Mouse (Mus musculus) lung, adult 2 months (tissue): ENCODE data around the gene Cdipt. TPM values are rescaled to one million over a fixed set of nuclear protein-coding genes. Genes with fewer than 3 reads are reported as not detected.

Experiments used
- DNase-seq: peaks from one replicate; pipeline ENCODE4 v3.0.0; 2022
- H3K4me1 ChIP-seq: fragments of 200-500 bp; 2 replicates; pipeline ENCODE4 v1.6.1; 2011; ENCODE audit warnings: low read length; ENCODE audit not compliant: control insufficient read depth, insufficient read depth
- H3K4me3 ChIP-seq: fragments of 200-500 bp; replicated peaks from 2 replicates; pipeline ENCODE3; 2011; ENCODE audit warnings: low read depth, mild to moderate bottlenecking, control low read depth, low read length; ENCODE audit errors: extremely low read depth
- CTCF ChIP-seq: fragments of 200-500 bp; IDR thresholded peaks from 2 replicates; pipeline ENCODE4 v1.5.1; 2011; ENCODE audit warnings: mild to moderate bottlenecking, low read length, control low read depth; ENCODE audit not compliant: insufficient read depth
- POLR2A ChIP-seq: fragments of 200-500 bp; IDR thresholded peaks from 2 replicates; pipeline ENCODE4 v1.6.1; 2011; ENCODE audit warnings: low read depth, mild to moderate bottlenecking, control low read depth, low read length, borderline replicate concordance; ENCODE audit errors: extremely low read depth
- WGBS: fragments of 180-500 bp; shearing (Covaris S2); methylation state at CpG from one replicate; pipeline ENCODE4 v1.1.7; 2018; 5-methylcytosine and 5-hydroxymethylcytosine counted together
- polyA plus RNA-seq: library from polyadenylated mRNA; depleted of rRNA; stranded (reverse); fragments of >200 nt; gene quantifications from 2 replicates; pipeline ENCODE4 v1.2.3, GENCODE M21; 2012

The Cdipt gene
- polyA plus RNA-seq, 1 experiment: 332 TPM

DNA sequence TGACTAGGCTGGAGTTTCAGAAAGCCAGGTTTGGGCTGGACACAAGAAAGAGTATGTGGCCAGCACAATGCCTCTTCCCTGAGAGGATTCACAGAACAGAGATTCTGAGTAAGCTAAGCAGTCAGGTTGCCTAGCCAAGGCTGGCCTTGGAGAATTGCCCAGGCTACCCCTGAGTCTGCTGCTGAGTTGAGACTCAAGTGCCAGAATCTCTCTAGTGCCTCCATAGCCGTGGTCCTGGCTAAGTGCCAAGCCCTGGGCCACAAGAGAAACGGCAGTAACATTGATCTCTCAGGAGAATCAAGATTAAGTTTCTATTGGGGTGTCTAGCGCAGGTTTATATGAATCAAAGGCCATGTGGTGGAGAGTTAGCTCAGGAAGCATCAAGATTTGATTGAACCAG is 10.1 kb upstream of the Cdipt start:
- Histone ChIP-seq H3K4me1 (no peaks in the 10 kb centered on the region), H3K4me3 (no peak overlapping the region)
- DNase-seq: no peak
- 33% methylated on average over 3 of the region's 3 CpGs for WGBS
- no peak for TF ChIP-seq CTCF
- TF ChIP-seq POLR2A: no peak

DNA sequence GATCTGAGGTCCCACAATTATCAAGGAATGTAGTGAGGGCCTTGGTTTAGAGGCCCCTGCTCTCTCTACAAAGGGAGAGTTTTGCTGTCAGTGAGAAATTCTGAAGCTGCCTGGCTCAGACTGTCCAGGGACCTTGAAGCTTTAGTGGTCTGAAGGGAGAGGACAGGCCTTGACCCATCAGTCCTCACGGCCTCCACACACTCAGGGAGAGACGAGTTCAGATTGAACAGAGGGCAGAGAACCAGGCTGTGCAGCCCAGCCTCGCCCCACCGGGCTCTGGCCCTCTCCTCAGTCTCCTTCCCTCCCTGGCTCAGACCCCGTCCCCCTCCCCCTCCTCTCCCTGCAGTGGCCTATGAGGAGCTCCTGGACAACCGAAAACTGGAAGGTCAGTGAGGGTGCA is 8.4 kb upstream of the Cdipt start:
- WGBS: 83% methylated on average over 6 of the region's 6 CpGs
- TF ChIP-seq POLR2A: no peak
- TF ChIP-seq CTCF: no peak
- no peak for DNase-seq

DNA sequence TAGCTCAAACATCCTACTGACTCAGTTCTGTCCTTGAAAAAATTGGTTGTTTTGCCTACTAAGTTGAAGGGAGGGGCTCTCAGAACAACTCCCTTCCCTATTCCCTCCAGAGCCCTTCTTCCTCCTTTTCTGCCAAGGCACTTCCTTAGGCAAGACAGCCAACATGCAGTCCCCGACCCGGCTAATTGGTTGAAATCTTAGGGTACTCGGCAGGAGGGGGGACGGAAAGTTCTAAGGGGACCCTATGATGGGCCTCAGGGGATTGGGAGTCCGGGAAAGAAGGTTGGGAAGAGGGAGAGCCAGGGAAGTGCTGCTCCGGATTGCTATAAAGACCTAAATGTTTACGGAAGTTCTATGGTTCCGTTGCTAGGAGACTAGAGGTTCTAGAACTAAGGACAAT is 221 bp upstream of the Cdipt start:
- Histone ChIP-seq H3K4me3 (peak overlapping the region; percentile 83), H3K4me1 (peaks cover 3% of the 10 kb centered on the region)
- TF ChIP-seq CTCF (no peak), POLR2A (no peak)
- 4% methylated on average over 8 of the region's 8 CpGs for WGBS
- DNase-seq: no peak

More for the DNA sequence above, 8.4 kb upstream of the Cdipt start:
- no peak overlapping the region for H3K4me3 ChIP-seq
- H3K4me1 ChIP-seq: no peaks in the 10 kb centered on the region

DNA sequence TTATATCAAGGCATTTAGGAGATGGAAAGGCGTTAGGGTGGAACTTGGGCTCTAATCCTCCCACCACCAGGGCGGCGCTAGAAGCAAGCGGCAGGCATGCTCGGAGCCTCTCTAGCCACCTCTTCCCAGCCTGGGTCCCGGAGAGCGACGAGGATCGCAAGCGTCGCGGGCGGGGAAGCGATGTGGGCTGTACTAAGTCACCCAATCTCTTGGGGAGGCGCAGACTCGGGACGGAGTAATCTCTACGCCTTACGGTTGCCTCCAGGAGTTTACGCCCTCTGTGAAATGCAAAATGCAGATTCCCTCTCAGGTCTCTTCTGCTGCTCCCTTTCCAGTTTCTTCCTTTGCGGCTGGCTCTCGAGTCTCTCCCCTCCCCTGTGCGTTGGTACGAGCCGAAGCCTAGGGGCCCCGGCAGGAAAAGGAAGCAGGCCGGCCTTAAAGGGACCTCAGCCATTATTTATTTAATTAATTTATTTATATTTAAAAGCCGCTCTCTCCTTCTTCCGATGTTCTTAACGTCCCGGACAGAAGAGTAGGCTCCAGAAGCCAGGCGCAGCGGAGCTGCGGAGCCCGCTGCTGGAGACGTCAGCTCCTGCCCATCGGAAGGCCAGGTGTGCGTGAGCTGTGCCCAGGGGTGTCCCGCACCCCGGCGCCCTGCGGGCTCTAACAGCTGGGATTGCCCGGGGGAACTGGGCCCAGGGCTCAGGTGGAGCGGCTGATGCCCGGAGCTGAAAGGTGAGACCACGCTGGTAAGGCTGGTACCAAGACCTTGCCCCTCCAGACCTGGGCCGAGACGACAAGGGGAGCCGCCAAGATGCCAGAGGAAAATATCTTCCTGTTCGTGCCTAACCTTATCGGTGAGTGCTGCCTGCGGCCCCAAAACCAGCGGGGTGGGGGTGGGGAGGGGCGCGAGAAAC is 494 bp downstream of the Cdipt start, which contains the start of gene Cdiptos:
TSS of gene Cdiptos (minus strand) at position 149 of the 917 bp plus-strand sequence.
- WGBS: under 1% methylated on average over 55 of the region's 55 CpGs
- Histone ChIP-seq H3K4me3 (peak within 1 kb of the TSS; percentile 83), H3K4me1 (peaks cover 3% of the 10 kb centered on the region)
- TF ChIP-seq POLR2A (no peak; the same call in 1 of the 2 replicates), CTCF (peak; percentile 87)
- DNase-seq: peak; percentile 95

DNA sequence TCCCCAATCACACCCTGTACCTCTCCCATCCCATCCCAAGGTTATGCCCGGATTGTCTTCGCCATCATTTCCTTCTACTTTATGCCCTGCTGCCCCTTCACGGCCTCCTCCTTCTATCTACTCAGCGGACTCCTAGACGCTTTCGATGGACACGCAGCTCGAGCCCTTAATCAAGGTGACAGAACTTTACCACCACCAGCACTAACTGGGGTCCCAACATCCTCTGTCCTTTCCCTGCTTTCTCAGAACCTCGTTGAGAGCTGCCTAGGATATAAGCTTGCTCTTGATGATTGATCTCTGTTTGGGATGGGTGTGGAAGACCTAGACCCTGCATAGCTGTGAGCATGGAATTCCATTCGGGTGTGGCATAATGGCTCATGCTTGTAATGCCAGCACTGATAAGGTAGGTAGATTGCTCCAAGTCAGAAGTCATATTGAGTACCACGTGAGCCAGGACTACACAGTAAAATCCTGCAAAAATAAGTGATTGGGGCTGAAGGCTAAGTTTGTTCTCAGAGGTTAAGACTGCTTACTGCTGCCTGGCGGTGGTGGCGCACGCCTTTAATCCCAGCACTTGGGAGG is 1.3 kb downstream of the Cdipt start:
- 22% methylated on average over 14 of the region's 14 CpGs for WGBS
- peaks cover 3% of the 10 kb centered on the region for H3K4me1 ChIP-seq
- no peak for TF ChIP-seq POLR2A
- no peak for TF ChIP-seq CTCF
- peak; percentile 39 for DNase-seq
- H3K4me3 ChIP-seq: peak overlapping the region; percentile 72

DNA sequence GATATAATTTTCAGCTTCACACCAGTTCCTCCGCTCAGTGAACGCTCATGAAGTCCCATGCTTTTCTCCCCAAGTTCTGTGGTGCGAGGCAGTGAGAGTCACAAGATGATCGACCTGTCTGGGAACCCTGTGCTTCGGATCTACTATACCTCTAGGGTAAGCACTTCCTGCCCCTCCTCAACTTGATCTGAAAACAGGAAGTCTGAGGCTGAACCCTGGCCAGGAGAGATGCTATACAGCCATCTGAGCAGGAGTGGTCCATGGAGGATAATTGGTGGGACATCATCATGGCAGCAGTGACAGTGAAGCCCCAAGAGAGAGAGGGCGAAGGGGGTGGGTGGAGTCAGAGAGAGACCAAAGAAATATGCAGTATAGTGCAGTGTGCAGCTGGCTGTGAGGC is 3.1 kb downstream of the Cdipt start:
- DNase-seq: no peak
- H3K4me3 ChIP-seq: no peak overlapping the region
- H3K4me1 ChIP-seq: peaks cover 3% of the 10 kb centered on the region
- 82% methylated on average over 6 of the region's 6 CpGs for WGBS
- TF ChIP-seq POLR2A (no peak), CTCF (no peak)

DNA sequence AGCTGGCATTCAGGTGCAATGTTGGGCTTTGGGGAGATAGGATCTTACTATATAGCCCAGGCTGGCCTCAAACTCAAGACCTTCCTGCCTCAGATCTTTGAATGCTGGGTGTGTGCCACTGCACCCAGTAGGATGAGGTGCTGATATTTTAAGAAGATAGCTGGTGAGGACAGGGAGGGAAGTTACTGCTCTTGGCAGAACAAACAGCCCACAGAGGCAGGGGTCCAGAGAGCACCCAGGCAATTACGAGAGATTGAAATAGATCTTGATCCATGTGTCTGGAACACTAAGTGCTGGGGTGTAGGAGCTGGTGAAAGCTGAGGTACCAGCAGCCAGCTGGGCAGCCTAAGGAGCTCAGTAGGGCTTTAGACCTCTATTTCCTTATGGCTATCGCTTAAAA is 5.9 kb downstream of the Cdipt start:
- no peak for DNase-seq
- Histone ChIP-seq H3K4me3 (no peak overlapping the region), H3K4me1 (peaks cover 3% of the 10 kb centered on the region)
- TF ChIP-seq POLR2A: no peak
- TF ChIP-seq CTCF: no peak
- WGBS: 88% methylated on average over 2 of the region's 2 CpGs

DNA sequence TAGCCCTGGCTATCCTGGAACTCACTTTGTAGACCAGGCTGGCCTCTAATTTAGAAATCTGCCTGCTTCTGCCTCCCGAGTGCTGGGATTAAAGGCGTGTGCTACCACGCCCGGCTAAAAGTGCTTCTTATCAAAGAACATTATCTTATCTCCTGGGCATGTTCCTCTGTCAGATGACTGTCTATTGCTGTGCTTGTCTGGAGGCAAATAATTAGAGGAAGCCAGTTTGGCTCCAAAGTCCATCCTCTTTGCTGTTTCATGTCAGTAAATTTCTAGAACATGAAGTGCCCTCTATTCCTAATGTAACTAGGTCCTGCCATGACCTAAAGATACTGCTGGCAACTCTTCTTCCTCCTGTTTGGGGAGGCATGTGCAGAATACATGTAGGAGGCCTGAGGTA is 6.3 kb downstream of the Cdipt start:
- no peak for DNase-seq

DNA sequence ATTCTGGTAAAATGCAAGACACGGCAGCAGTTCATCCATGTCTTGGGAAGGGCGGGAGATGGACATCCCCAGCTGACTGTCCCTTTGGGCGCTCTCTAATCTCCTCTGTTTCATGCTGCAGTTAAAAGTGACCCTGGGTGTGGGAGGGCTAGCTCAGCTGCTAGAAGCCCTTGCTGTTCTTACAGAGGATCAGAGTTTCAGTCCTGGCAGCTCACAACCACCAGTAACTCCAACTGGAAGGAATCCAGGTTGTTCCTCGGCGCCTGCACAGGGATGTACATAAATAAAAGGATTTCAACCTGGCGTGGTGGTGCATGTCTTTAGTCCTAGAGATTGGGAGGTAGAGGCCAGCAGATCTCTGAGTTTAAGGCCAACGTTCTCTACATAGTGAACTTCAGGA is 7.4 kb downstream of the Cdipt start:
- WGBS: 64% methylated on average over 7 of the region's 7 CpGs
- H3K4me1 ChIP-seq: no peaks in the 10 kb centered on the region
- no peak for DNase-seq
- TF ChIP-seq CTCF (no peak), POLR2A (no peak)
- no peak overlapping the region for H3K4me3 ChIP-seq

More for the DNA sequence above, 6.3 kb downstream of the Cdipt start:
- no peak for TF ChIP-seq POLR2A
- TF ChIP-seq CTCF: no peak
- Histone ChIP-seq H3K4me3 (no peak overlapping the region), H3K4me1 (peaks cover 2% of the 10 kb centered on the region)
- WGBS: 61% methylated on average over 4 of the region's 4 CpGs
